Mouse (Mus musculus) 416B (cell line): ENCODE measurements around the gene Dlg3.

ENCODE experiments used
- DNase-seq: peaks from one replicate; pipeline ENCODE4 v3.0.0; 2011; ENCODE audit warnings: low read depth

Gene Dlg3

GRCm38 (mm10) chrX:100797851-100798527 is 30.5 kb downstream of the Dlg3 start:
- DNase-seq, result no peak

GRCm38 (mm10) chrX:100800643-100801042 is 33.1 kb downstream of the Dlg3 start:
- no peak for DNase-seq

- DNase-seq, result no peak
Observed at GRCm38 (mm10) chrX:100802034-100802433, 34.5 kb downstream of the Dlg3 start.

GRCm38 (mm10) chrX:100811129-100811528 is 43.6 kb downstream of the Dlg3 start:
- DNase-seq, result no peak

GRCm38 (mm10) chrX:100814139-100814538 is 46.6 kb downstream of the Dlg3 start:
- peak; percentile 1 for DNase-seq

- DNase-seq, result no peak
Observed at GRCm38 (mm10) chrX:100815766-100816165, 48.2 kb downstream of the Dlg3 start.

- DNase-seq, result no peak
Observed at GRCm38 (mm10) chrX:100818681-100819080, 51.2 kb downstream of the Dlg3 start.

- DNase-seq, result no peak
Observed at GRCm38 (mm10) chrX:100821149-100821548, 53.6 kb downstream of the Dlg3 start.

- no peak for DNase-seq
Observed at GRCm38 (mm10) chrX:100825557-100825956, 58.0 kb downstream of the Dlg3 start.

GRCm38 (mm10) chrX:100832806-100833205 is 65.3 kb downstream of the Dlg3 start:
- DNase-seq, result no peak

GRCm38 (mm10) chrX:100839211-100839610 is 71.7 kb downstream of the Dlg3 start:
- DNase-seq, result no peak
